ENCODE assay signal across 22 mouse cellular contexts in the genomic region with DNA sequence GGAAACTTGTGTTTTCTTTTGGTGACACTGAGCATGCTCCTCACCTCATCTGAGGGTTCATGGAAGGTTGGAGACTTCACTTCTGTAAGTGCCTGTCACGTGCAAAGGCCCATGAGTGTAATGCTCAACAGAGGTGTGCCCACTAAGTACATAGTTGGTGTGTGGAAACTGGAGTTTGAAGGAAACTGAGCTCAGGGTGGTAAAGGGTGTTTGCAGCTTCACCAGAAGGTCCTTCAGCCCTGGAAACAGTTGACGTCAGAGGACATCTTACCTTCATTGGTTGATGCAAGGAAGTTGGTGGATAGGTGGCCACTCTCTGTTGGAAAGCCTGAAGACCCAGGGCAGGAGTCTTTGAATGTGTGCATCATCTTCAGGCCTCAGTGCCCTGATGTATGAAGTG.
DNase-seq lines count a peak whose midpoint lies in the region; ATAC-seq and TF ChIP-seq lines count a peak whose summit lies in the region.
"Had no signal": no experiment of that assay in that cellular context is flagged by ENCODE, and none has a peak within 500 bp of the region (broad histone marks: within the 10 kb centered on the region; RNA-seq: fewer than 3 reads in every experiment).

No protein-coding gene starts in this region.

- H3K4me3 ChIP-seq in lung, postnatal 0 days (ENCODE audit: low read depth, low read length) = no peak overlapping the region
- H3K4me3 ChIP-seq in lung, adult 2 months (replicated peaks; ENCODE audit: extremely low read depth, low read depth, low read length) = no peak overlapping the region
- H3K4me3 ChIP-seq: embryonic facial prominence, embryonic 13.5 days; embryonic facial prominence, embryonic 15.5 days; erythroblast, embryonic 14.5 days; forebrain, embryonic 10.5 days; forebrain, embryonic 12.5 days had no signal

- no peaks in the 10 kb centered on the region for H3K27me3 ChIP-seq in lung, postnatal 0 days (replicated peaks; ENCODE audit: insufficient read depth, low read length)
- H3K27me3 ChIP-seq: embryonic facial prominence, embryonic 13.5 days; embryonic facial prominence, embryonic 15.5 days had no signal

- no peak overlapping the region for H3K27ac ChIP-seq in lung, postnatal 0 days (ENCODE audit: low read length)
- H3K27ac ChIP-seq: embryonic facial prominence, embryonic 13.5 days; embryonic facial prominence, embryonic 15.5 days; forebrain, embryonic 10.5 days; forebrain, embryonic 12.5 days had no signal

- no peaks in the 10 kb centered on the region for H3K9me3 ChIP-seq in lung, postnatal 0 days (ENCODE audit: low read length)
- H3K9me3 ChIP-seq: embryonic facial prominence, embryonic 13.5 days; embryonic facial prominence, embryonic 15.5 days; forebrain, embryonic 10.5 days; forebrain, embryonic 12.5 days had no signal

- peak; percentile 63 for DNase-seq in lung, postnatal 0 days (ENCODE audit: low spot score)
- DNase-seq in lung, adult 2 months = no peak
- peak; percentile 52 for DNase-seq in lung, postnatal 25 days (ENCODE audit: low spot score)
- peak; percentile 55 for DNase-seq in lung, postnatal 36 days
- no peak for DNase-seq in spleen, adult 12 weeks (ENCODE audit: low spot score)
- DNase-seq: adrenal gland, adult 2 months; adrenal gland, postnatal 10 days; adrenal gland, postnatal 25 days; cerebellum, adult 11 months; cerebellum, adult 18-20 months; cerebellum, adult 8-10 months; cerebellum, adult 9-11 months; cerebellum, postnatal 14 days; cerebellum, postnatal 36 days; embryo, embryonic 11 days had no signal

- no peaks in the 10 kb centered on the region for H3K4me1 ChIP-seq in lung, postnatal 0 days (ENCODE audit: insufficient read depth, low read depth, low read length)
- H3K4me1 ChIP-seq in lung, adult 2 months (ENCODE audit: control insufficient read depth, insufficient read depth, low read length) = no peaks in the 10 kb centered on the region

- ATAC-seq in lung, postnatal 0 days = peak; percentile 65
- ATAC-seq: forebrain, embryonic 14.5 days; forebrain, embryonic 16.5 days had no signal

- 50% methylated on average over 2 of the region's 2 CpGs for WGBS in lung, postnatal 0 days
- WGBS in lung, adult 2 months = 62% methylated on average over 2 of the region's 2 CpGs

- no peak for TF ChIP-seq EP300 in lung, postnatal 0 days (IDR thresholded peaks at IDR 0.05)

- TF ChIP-seq CTCF in lung, postnatal 0 days (IDR thresholded peaks at IDR 0.05) = no peak
- no peak for TF ChIP-seq CTCF in lung, adult 2 months (IDR thresholded peaks at IDR 0.05; ENCODE audit: insufficient read depth, low read length)

- H3K36me3 ChIP-seq in lung, postnatal 0 days (ENCODE audit: insufficient read depth, low read length) = no peaks in the 10 kb centered on the region
- H3K36me3 ChIP-seq: embryonic facial prominence, embryonic 13.5 days; embryonic facial prominence, embryonic 15.5 days; forebrain, embryonic 10.5 days; forebrain, embryonic 12.5 days had no signal

- H3K4me2 ChIP-seq in lung, postnatal 0 days (replicated peaks; ENCODE audit: low read depth, low read length) = no peak overlapping the region
- H3K4me2 ChIP-seq: embryonic facial prominence, embryonic 13.5 days; embryonic facial prominence, embryonic 15.5 days; forebrain, embryonic 12.5 days had no signal

- TF ChIP-seq POLR2A in lung, adult 2 months (IDR thresholded peaks at IDR 0.05; ENCODE audit: borderline replicate concordance, extremely low read depth, low read depth, low read length) = no peak

- H3K9ac ChIP-seq in lung, postnatal 0 days (replicated peaks; ENCODE audit: low read depth) = no peak overlapping the region
- H3K9ac ChIP-seq: embryonic facial prominence, embryonic 13.5 days; embryonic facial prominence, embryonic 15.5 days; forebrain, embryonic 12.5 days had no signal

Comparison
In these comparisons a context has a peak if more than half of its experiments do, and no peak if none do; other contexts are left out.
1. DNase-seq: peak in lung, postnatal 0 days (single experiment), lung, postnatal 25 days (single experiment) and lung, postnatal 36 days (single experiment); none in lung, adult 2 months (single experiment) and spleen, adult 12 weeks (single experiment).